Mouse (Mus musculus) ovary, postnatal 36 days (tissue): ENCODE results near the gene Phlda3.

Experiments used
- DNase-seq: peaks from one replicate; pipeline ENCODE4 v3.0.0; 2022; ENCODE audit warnings: low spot score, mixed read lengths

Gene Phlda3

GRCm38 (mm10) chr1:135765645-135766591 is at the start of gene Phlda3:
Phlda3 (plus strand) TSS chr1:135766119.
- peak; percentile 85 for DNase-seq

GRCm38 (mm10) chr1:135719486-135719885 is 46.4 kb upstream of the Phlda3 start:
- DNase-seq, result peak; percentile 51

- no peak for DNase-seq
Measured at GRCm38 (mm10) chr1:135719983-135720382, 45.9 kb upstream of the Phlda3 start, which contains the start of gene Csrp1. Csrp1 (plus strand) TSS chr1:135720061.

- no peak for DNase-seq
Measured at GRCm38 (mm10) chr1:135723016-135723415, 42.9 kb upstream of the Phlda3 start.

- DNase-seq, result no peak
Measured at GRCm38 (mm10) chr1:135724134-135724533, 41.8 kb upstream of the Phlda3 start.

GRCm38 (mm10) chr1:135725324-135725723 is 40.6 kb upstream of the Phlda3 start:
- no peak for DNase-seq

- no peak for DNase-seq
Measured at GRCm38 (mm10) chr1:135725936-135726335, 40.0 kb upstream of the Phlda3 start.

GRCm38 (mm10) chr1:135728631-135729366 is 37.1 kb upstream of the Phlda3 start:
- DNase-seq, result peak; percentile 84

- no peak for DNase-seq
Measured at GRCm38 (mm10) chr1:135729367-135729713, 36.6 kb upstream of the Phlda3 start.

- no peak for DNase-seq
Measured at GRCm38 (mm10) chr1:135729821-135730220, 36.1 kb upstream of the Phlda3 start.

- no peak for DNase-seq
Measured at GRCm38 (mm10) chr1:135730296-135730695, 35.6 kb upstream of the Phlda3 start.

- DNase-seq, result no peak
Measured at GRCm38 (mm10) chr1:135731393-135731792, 34.5 kb upstream of the Phlda3 start.

GRCm38 (mm10) chr1:135731897-135732684 is 33.8 kb upstream of the Phlda3 start:
- no peak for DNase-seq

- no peak for DNase-seq
Measured at GRCm38 (mm10) chr1:135734225-135734937, 31.5 kb upstream of the Phlda3 start.

- DNase-seq, result no peak
Measured at GRCm38 (mm10) chr1:135735460-135735859, 30.5 kb upstream of the Phlda3 start.

GRCm38 (mm10) chr1:135744987-135745386 is 20.9 kb upstream of the Phlda3 start:
- no peak for DNase-seq

GRCm38 (mm10) chr1:135746248-135746647 is 19.7 kb upstream of the Phlda3 start:
- DNase-seq, result no peak

- peak; percentile 87 for DNase-seq
Measured at GRCm38 (mm10) chr1:135752737-135753348, 13.1 kb upstream of the Phlda3 start.

GRCm38 (mm10) chr1:135755287-135755686 is 10.6 kb upstream of the Phlda3 start:
- no peak for DNase-seq

- no peak for DNase-seq
Measured at GRCm38 (mm10) chr1:135755913-135756312, 10.0 kb upstream of the Phlda3 start.

GRCm38 (mm10) chr1:135757287-135757686 is 8.6 kb upstream of the Phlda3 start:
- no peak for DNase-seq
